In the genomic region with DNA sequence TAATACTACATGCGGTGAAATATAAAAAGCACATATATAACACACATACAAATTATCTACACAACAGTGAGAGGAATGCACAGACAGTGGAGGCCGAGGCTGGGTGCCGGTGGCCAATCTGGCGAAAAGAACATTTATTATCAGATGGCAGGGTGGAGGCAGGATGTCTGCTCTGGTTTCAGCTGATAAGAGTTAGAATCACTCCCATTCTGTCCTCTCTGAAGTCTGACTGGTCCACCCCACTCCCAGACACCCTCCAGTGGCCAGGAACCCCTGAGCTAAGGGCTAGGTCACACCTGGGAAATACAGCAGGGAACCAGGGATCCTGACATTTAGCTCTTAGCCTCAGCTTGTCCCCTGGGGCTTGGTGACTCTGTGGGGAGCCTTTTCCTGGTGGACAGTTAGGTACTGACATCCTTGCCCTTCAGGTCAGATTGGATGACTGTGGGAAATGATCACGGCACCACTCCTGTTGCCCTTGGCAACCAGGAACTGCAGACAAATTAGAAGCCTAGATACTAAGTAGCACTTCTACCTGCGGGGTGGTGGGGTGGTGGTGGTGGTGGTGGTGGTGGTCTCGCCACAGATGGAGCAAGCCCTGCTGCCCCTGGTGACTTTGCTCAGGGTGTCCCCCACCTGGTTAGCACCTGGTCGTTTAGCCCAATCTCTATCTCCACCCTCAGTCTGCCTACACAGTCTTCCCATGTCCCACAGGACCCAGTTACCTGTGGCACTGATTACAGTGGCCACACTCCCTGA, we compare ENCODE assay signal across 24 mouse cellular contexts. TPM values are rescaled to one million over a fixed set of nuclear protein-coding genes. Genes with fewer than 3 reads are reported as not detected.
DNase-seq lines count a peak whose midpoint lies in the region; ATAC-seq and TF ChIP-seq lines count a peak whose summit lies in the region.
"Had no signal": no experiment of that assay in that cellular context is flagged by ENCODE, and none has a peak within 500 bp of the region (broad histone marks: within the 10 kb centered on the region; RNA-seq: fewer than 3 reads in every experiment).

No protein-coding gene starts in this region.

- 67% methylated on average over 8 of the region's 8 CpGs for WGBS in hindbrain, postnatal 0 days
- WGBS in hindbrain, embryonic 14.5 days, result 76% methylated on average over 8 of the region's 8 CpGs
- 51% methylated on average over 8 of the region's 8 CpGs for WGBS in bone marrow, adult 2 months
- 29% methylated on average over 8 of the region's 8 CpGs for WGBS in liver, embryonic 16.5 days (ENCODE audit: insufficient replicate concordance)
- 71% methylated on average over 8 of the region's 8 CpGs for WGBS in hindbrain, embryonic 10.5 days

- H3K36me3 ChIP-seq in hindbrain, postnatal 0 days (ENCODE audit: insufficient read depth, low read length), result no peaks in the 10 kb centered on the region
- H3K36me3 ChIP-seq in hindbrain, embryonic 14.5 days (replicated peaks; ENCODE audit: control insufficient read depth, insufficient read depth), result no peaks in the 10 kb centered on the region
- H3K36me3 ChIP-seq in G1E (replicated peaks), result peaks cover 10% of the 10 kb centered on the region
- no peaks in the 10 kb centered on the region for H3K36me3 ChIP-seq in liver, embryonic 16.5 days (ENCODE audit: control insufficient read depth, insufficient read depth)
- H3K36me3 ChIP-seq in hindbrain, embryonic 10.5 days, result no peaks in the 10 kb centered on the region
- H3K36me3 ChIP-seq: embryonic facial prominence, embryonic 12.5 days; heart, embryonic 13.5 days; limb, embryonic 13.5 days; midbrain, embryonic 12.5 days; neural tube, embryonic 13.5 days had no signal

- no peak for DNase-seq in hindbrain, postnatal 0 days (ENCODE audit: low spot score)
- DNase-seq in hindbrain, embryonic 14.5 days (ENCODE audit: low spot score), result no peak
- DNase-seq in G1E (ENCODE audit: low spot score), result peak; percentile 70
- DNase-seq in T-cell, adult 2 months (ENCODE audit: low spot score), result no peak
- no peak for DNase-seq in hindbrain, embryonic 10.5 days (ENCODE audit: low spot score)
- DNase-seq: adrenal gland, postnatal 14 days; cerebellum, adult 2 months; heart, postnatal 36 days; kidney, adult 8-10 months; kidney, postnatal 25 days; layer of hippocampus, adult 9-11 months; lung, embryonic 14.5 days; right cerebral cortex, adult 18-20 months had no signal

- H3K4me3 ChIP-seq in hindbrain, postnatal 0 days (ENCODE audit: low read length), result no peak overlapping the region
- no peak overlapping the region for H3K4me3 ChIP-seq in hindbrain, embryonic 14.5 days (replicated peaks; ENCODE audit: low read length)
- H3K4me3 ChIP-seq in G1E (ENCODE audit: low read depth, low read length), result peak overlapping the region; percentile 71; the same call in 1 of the 2 replicates
- peak overlapping the region; percentile 74 for H3K4me3 ChIP-seq in bone marrow, adult 2 months (replicated peaks; ENCODE audit: control insufficient read depth, low read depth, low read length)
- H3K4me3 ChIP-seq in liver, embryonic 16.5 days (ENCODE audit: low read depth, low read length), result peak overlapping the region; percentile 14; the same call in 1 of the 2 replicates
- no peak overlapping the region for H3K4me3 ChIP-seq in hindbrain, embryonic 10.5 days
- H3K4me3 ChIP-seq: embryonic facial prominence, embryonic 12.5 days; erythroblast, embryonic 14.5 days; heart, embryonic 13.5 days; limb, embryonic 13.5 days; midbrain, embryonic 12.5 days; neural tube, embryonic 13.5 days had no signal

- no peak for TF ChIP-seq CTCF in hindbrain, postnatal 0 days (IDR thresholded peaks at IDR 0.05; ENCODE audit: low read depth)
- TF ChIP-seq CTCF in G1E (IDR thresholded peaks at IDR 0.05; ENCODE audit: low read depth, low read length), result no peak
- TF ChIP-seq CTCF in bone marrow, adult 2 months (IDR thresholded peaks at IDR 0.05; ENCODE audit: control insufficient read depth, insufficient read depth, low read length), result no peak

- no peaks in the 10 kb centered on the region for H3K4me1 ChIP-seq in hindbrain, postnatal 0 days (ENCODE audit: insufficient read depth, low read length)
- H3K4me1 ChIP-seq in hindbrain, embryonic 14.5 days (replicated peaks; ENCODE audit: control insufficient read depth, insufficient read depth, low read length), result 0 out of 2 replicates have a peak, but pooled peaks cover 4% of the 10 kb centered on the region
- H3K4me1 ChIP-seq in G1E (ENCODE audit: insufficient read depth, low read depth, low read length), result peaks cover 80% of the 10 kb centered on the region
- no peaks in the 10 kb centered on the region; the same call in 1 of the 2 replicates for H3K4me1 ChIP-seq in bone marrow, adult 2 months (ENCODE audit: control insufficient read depth, insufficient read depth, low read length)
- peaks cover 4% of the 10 kb centered on the region; the same call in 1 of the 2 replicates for H3K4me1 ChIP-seq in liver, embryonic 16.5 days (ENCODE audit: control insufficient read depth, low read depth, low read length)
- peaks cover 55% of the 10 kb centered on the region for H3K4me1 ChIP-seq in hindbrain, embryonic 10.5 days (replicated peaks)

- H3K9me3 ChIP-seq in hindbrain, postnatal 0 days (ENCODE audit: low read length), result no peaks in the 10 kb centered on the region
- H3K9me3 ChIP-seq in hindbrain, embryonic 14.5 days (ENCODE audit: control insufficient read depth, low read length), result no peaks in the 10 kb centered on the region
- H3K9me3 ChIP-seq in G1E (replicated peaks), result peaks cover 2% of the 10 kb centered on the region; the same call in 1 of the 2 replicates
- H3K9me3 ChIP-seq in liver, embryonic 16.5 days (replicated peaks; ENCODE audit: control insufficient read depth, low read length), result no peaks in the 10 kb centered on the region
- no peaks in the 10 kb centered on the region for H3K9me3 ChIP-seq in hindbrain, embryonic 10.5 days
- H3K9me3 ChIP-seq: embryonic facial prominence, embryonic 12.5 days; heart, embryonic 13.5 days; limb, embryonic 13.5 days; midbrain, embryonic 12.5 days; neural tube, embryonic 13.5 days had no signal

- no peak overlapping the region for H3K4me2 ChIP-seq in hindbrain, postnatal 0 days (ENCODE audit: low read depth, low read length)
- H3K4me2 ChIP-seq in hindbrain, embryonic 14.5 days (replicated peaks), result no peak overlapping the region
- 0 out of 2 replicates have a peak overlapping the region, but pooled peaks have one; percentile 15 for H3K4me2 ChIP-seq in liver, embryonic 16.5 days (ENCODE audit: low read depth, low read length)
- H3K4me2 ChIP-seq: embryonic facial prominence, embryonic 12.5 days; heart, embryonic 13.5 days; limb, embryonic 13.5 days; lung, embryonic 14.5 days; midbrain, embryonic 12.5 days; neural tube, embryonic 13.5 days had no signal

- 0 out of 2 replicates have a peak, but pooled peaks have one; percentile 18 for ATAC-seq in hindbrain, postnatal 0 days
- no peak for ATAC-seq in hindbrain, embryonic 14.5 days (ENCODE audit: low FRiP score)
- peak; percentile 81 for ATAC-seq in G1E (ENCODE audit: extremely low read depth, insufficient number of reproducible peaks, low FRiP score, poor library complexity, severe bottlenecking)
- ATAC-seq in liver, embryonic 16.5 days (ENCODE audit: low read depth), result no peak
- ATAC-seq: forebrain, embryonic 14.5 days; Patski had no signal

- TF ChIP-seq POLR2A in bone marrow, adult 2 months (IDR thresholded peaks at IDR 0.05; ENCODE audit: borderline replicate concordance, control insufficient read depth, low read depth, low read length), result no peak

- H3K9ac ChIP-seq in hindbrain, postnatal 0 days (replicated peaks; ENCODE audit: low read length), result 0 out of 2 replicates have a peak overlapping the region, but pooled peaks have one; percentile 2
- no peak overlapping the region for H3K9ac ChIP-seq in hindbrain, embryonic 14.5 days
- H3K9ac ChIP-seq in liver, embryonic 16.5 days (ENCODE audit: low read depth, low read length), result no peak overlapping the region
- H3K9ac ChIP-seq: embryonic facial prominence, embryonic 12.5 days; heart, embryonic 13.5 days; limb, embryonic 13.5 days; lung, embryonic 14.5 days; midbrain, embryonic 12.5 days; neural tube, embryonic 13.5 days had no signal

- no peak overlapping the region for H3K27ac ChIP-seq in hindbrain, postnatal 0 days
- no peak overlapping the region for H3K27ac ChIP-seq in hindbrain, embryonic 14.5 days
- H3K27ac ChIP-seq in bone marrow, adult 2 months (ENCODE audit: control insufficient read depth, insufficient read depth, low read depth, low read length, poor library complexity), result peak overlapping the region; percentile 88; the same call in 1 of the 2 replicates
- H3K27ac ChIP-seq in liver, embryonic 16.5 days (ENCODE audit: low read length), result no peak overlapping the region
- no peak overlapping the region for H3K27ac ChIP-seq in hindbrain, embryonic 10.5 days
- H3K27ac ChIP-seq: embryonic facial prominence, embryonic 12.5 days; heart, embryonic 13.5 days; limb, embryonic 13.5 days; macrophage; midbrain, embryonic 12.5 days; neural tube, embryonic 13.5 days had no signal

- no peaks in the 10 kb centered on the region; the same call in 1 of the 2 replicates for H3K27me3 ChIP-seq in hindbrain, postnatal 0 days (ENCODE audit: insufficient read depth, low read length)
- peaks cover 29% of the 10 kb centered on the region for H3K27me3 ChIP-seq in hindbrain, embryonic 14.5 days (ENCODE audit: control insufficient read depth, insufficient read depth, low read length)
- H3K27me3 ChIP-seq in G1E (ENCODE audit: insufficient read depth, low read length), result peaks cover 17% of the 10 kb centered on the region; the same call in 1 of the 2 replicates
- H3K27me3 ChIP-seq in liver, embryonic 16.5 days (ENCODE audit: control insufficient read depth, insufficient read depth, low read depth, low read length), result peaks cover 11% of the 10 kb centered on the region
- H3K27me3 ChIP-seq in hindbrain, embryonic 10.5 days (ENCODE audit: insufficient read depth, poor library complexity, severe bottlenecking), result peaks cover 64% of the 10 kb centered on the region
- H3K27me3 ChIP-seq: Patski had no signal

RNA-seq across cellular contexts. Expression of a gene that starts 2.6 kb away (rescaled TPM):
- 2.3 and 2.8 TPM in 2 replicates for total RNA-seq in hindbrain, postnatal 0 days (2014; rRNA removed)
- polyA plus RNA-seq in hindbrain, postnatal 0 days (2015; fragmentation: Nextera tagmentation; extraction: Ambion mirVana), result 1.7 and 2.3 TPM in 2 replicates
- 0.84 and 0.85 TPM in 2 replicates for polyA plus RNA-seq in hindbrain, embryonic 14.5 days (2014; fragmentation: Nextera tagmentation; extraction: Ambion mirVana)
- total RNA-seq in G1E (2014; fragmentation: Nextera tagmentation), result 1.7 and 2.5 TPM in 2 replicates
- total RNA-seq in G1E (2017), result 5.5 and 5.8 TPM in 2 replicates
- polyA plus RNA-seq in G1E (2012), result 7.5 and 7.6 TPM in 2 replicates
- 71.5 and 171 TPM in 2 replicates for polyA plus RNA-seq in bone marrow, adult 2 months (2011; ENCODE audit: insufficient read depth, insufficient read length, low replicate concordance, missing spikeins)
- polyA plus RNA-seq in liver, embryonic 16.5 days (2015; fragmentation: Nextera tagmentation; extraction: Ambion mirVana), result 2.0 and 2.6 TPM in 2 replicates
- polyA plus RNA-seq in hindbrain, embryonic 10.5 days (2016; fragmentation: Nextera tagmentation; extraction: Ambion mirVana), result 0.71 and 1.1 TPM in 2 replicates
- polyA plus RNA-seq: Patski had no signal

RNA-seq across cellular contexts. Expression of a gene that starts 27.7 kb away (rescaled TPM):
- 622 and 633 TPM in 2 replicates for total RNA-seq in hindbrain, postnatal 0 days (2014; rRNA removed)
- polyA plus RNA-seq in hindbrain, postnatal 0 days (2015; fragmentation: Nextera tagmentation; extraction: Ambion mirVana), result 464 and 500 TPM in 2 replicates
- 530 and 564 TPM in 2 replicates for polyA plus RNA-seq in hindbrain, embryonic 14.5 days (2014; fragmentation: Nextera tagmentation; extraction: Ambion mirVana)
- total RNA-seq in G1E (2014; fragmentation: Nextera tagmentation) (82.9 and 101 TPM in 2 replicates), G1E (2017) (78.7 and 86.7 TPM in 2 replicates)
- polyA plus RNA-seq in G1E (2012), result 175 and 181 TPM in 2 replicates
- polyA plus RNA-seq in bone marrow, adult 2 months (2011; ENCODE audit: insufficient read depth, insufficient read length, low replicate concordance, missing spikeins), result 111 and 170 TPM in 2 replicates
- 33.3 and 48.5 TPM in 2 replicates for polyA plus RNA-seq in liver, embryonic 16.5 days (2015; fragmentation: Nextera tagmentation; extraction: Ambion mirVana)
- polyA plus RNA-seq in hindbrain, embryonic 10.5 days (2016; fragmentation: Nextera tagmentation; extraction: Ambion mirVana), result 338 and 391 TPM in 2 replicates

RNA-seq across cellular contexts. Expression of a gene that starts 40.7 kb away (rescaled TPM):
- total RNA-seq in hindbrain, postnatal 0 days (2014; rRNA removed), result 14.7 and 19.1 TPM in 2 replicates
- polyA plus RNA-seq in hindbrain, postnatal 0 days (2015; fragmentation: Nextera tagmentation; extraction: Ambion mirVana), result 10.3 and 10.9 TPM in 2 replicates
- polyA plus RNA-seq in hindbrain, embryonic 14.5 days (2014; fragmentation: Nextera tagmentation; extraction: Ambion mirVana), result 3.8 and 4.9 TPM in 2 replicates
- not detected in 2 replicates for total RNA-seq in G1E (2014; fragmentation: Nextera tagmentation)
- total RNA-seq in G1E (2017), result 0.41 and 0.60 TPM in 2 replicates
- polyA plus RNA-seq in G1E (2012), result 0.08 and 0.22 TPM in 2 replicates
- polyA plus RNA-seq in bone marrow, adult 2 months (2011; ENCODE audit: insufficient read depth, insufficient read length, low replicate concordance, missing spikeins), result 25.2 and 41.8 TPM in 2 replicates
- polyA plus RNA-seq in liver, embryonic 16.5 days (2015; fragmentation: Nextera tagmentation; extraction: Ambion mirVana), result 7.7 and 8.1 TPM in 2 replicates
- polyA plus RNA-seq in hindbrain, embryonic 10.5 days (2016; fragmentation: Nextera tagmentation; extraction: Ambion mirVana), result 5.9 and 7.5 TPM in 2 replicates

RNA-seq across cellular contexts. Expression of a gene that starts 51.5 kb away (rescaled TPM):
- total RNA-seq in hindbrain, postnatal 0 days (2014; rRNA removed), result 181 and 262 TPM in 2 replicates
- polyA plus RNA-seq in hindbrain, postnatal 0 days (2015; fragmentation: Nextera tagmentation; extraction: Ambion mirVana), result 139 and 145 TPM in 2 replicates
- polyA plus RNA-seq in hindbrain, embryonic 14.5 days (2014; fragmentation: Nextera tagmentation; extraction: Ambion mirVana), result 126 and 131 TPM in 2 replicates
- total RNA-seq in G1E (2014; fragmentation: Nextera tagmentation) (68.0 and 85.4 TPM in 2 replicates), G1E (2017) (51.7 TPM in 2 replicates)
- polyA plus RNA-seq in G1E (2012), result 16.0 and 19.8 TPM in 2 replicates
- 35.1 and 81.6 TPM in 2 replicates for polyA plus RNA-seq in bone marrow, adult 2 months (2011; ENCODE audit: insufficient read depth, insufficient read length, low replicate concordance, missing spikeins)
- polyA plus RNA-seq in liver, embryonic 16.5 days (2015; fragmentation: Nextera tagmentation; extraction: Ambion mirVana), result 82.1 and 90.5 TPM in 2 replicates
- 58.7 and 68.6 TPM in 2 replicates for polyA plus RNA-seq in hindbrain, embryonic 10.5 days (2016; fragmentation: Nextera tagmentation; extraction: Ambion mirVana)

RNA-seq across cellular contexts. Expression of a gene that starts 56.1 kb away (rescaled TPM):
- total RNA-seq in hindbrain, postnatal 0 days (2014; rRNA removed), result 72.6 and 81.4 TPM in 2 replicates
- polyA plus RNA-seq in hindbrain, postnatal 0 days (2015; fragmentation: Nextera tagmentation; extraction: Ambion mirVana), result 84.3 and 87.7 TPM in 2 replicates
- polyA plus RNA-seq in hindbrain, embryonic 14.5 days (2014; fragmentation: Nextera tagmentation; extraction: Ambion mirVana), result 101 TPM in 2 replicates
- 26.3 and 29.2 TPM in 2 replicates for total RNA-seq in G1E (2014; fragmentation: Nextera tagmentation)
- total RNA-seq in G1E (2017), result 79.4 and 80.9 TPM in 2 replicates
- 59.1 and 91.6 TPM in 2 replicates for polyA plus RNA-seq in G1E (2012)
- polyA plus RNA-seq in bone marrow, adult 2 months (2011; ENCODE audit: insufficient read depth, insufficient read length, low replicate concordance, missing spikeins), result 36.2 and 51.6 TPM in 2 replicates
- 70.1 and 76.8 TPM in 2 replicates for polyA plus RNA-seq in liver, embryonic 16.5 days (2015; fragmentation: Nextera tagmentation; extraction: Ambion mirVana)
- polyA plus RNA-seq in hindbrain, embryonic 10.5 days (2016; fragmentation: Nextera tagmentation; extraction: Ambion mirVana), result 173 and 211 TPM in 2 replicates

Comparison
In these comparisons a context has a peak if more than half of its experiments do, and no peak if none do; other contexts are left out.
1. ATAC-seq: peak in hindbrain, postnatal 0 days (single experiment) and G1E (single experiment); none in hindbrain, embryonic 14.5 days (single experiment) and liver, embryonic 16.5 days (single experiment).
2. H3K4me3 ChIP-seq: peak in G1E (single experiment), bone marrow, adult 2 months (single experiment) and liver, embryonic 16.5 days (single experiment); none in hindbrain, postnatal 0 days (single experiment), hindbrain, embryonic 14.5 days (single experiment) and hindbrain, embryonic 10.5 days (single experiment).